Mouse (Mus musculus): ENCODE measurements around the gene Msi2.

Msi2 gene

GRCm38 (mm10) chr11:88610809-88611208 lies 107.5 kb downstream of the Msi2 start:
- DNase-seq: no peak

GRCm38 (mm10) chr11:88610112-88610511 lies 108.2 kb downstream of the Msi2 start:
- no peak for DNase-seq

GRCm38 (mm10) chr11:88608584-88608983 lies 109.7 kb downstream of the Msi2 start:
- no peak for DNase-seq

GRCm38 (mm10) chr11:88607725-88608383 lies 110.5 kb downstream of the Msi2 start:
- peak; percentile 41 for DNase-seq

GRCm38 (mm10) chr11:88605771-88606170 lies 112.5 kb downstream of the Msi2 start:
- no peak for DNase-seq

- DNase-seq: no peak
Observed at GRCm38 (mm10) chr11:88605098-88605525, 113.2 kb downstream of the Msi2 start.

- no peak for DNase-seq
Observed at GRCm38 (mm10) chr11:88604635-88605034, 113.7 kb downstream of the Msi2 start.

- DNase-seq: no peak
Observed at GRCm38 (mm10) chr11:88603366-88603765, 114.9 kb downstream of the Msi2 start.

- DNase-seq: no peak
Observed at GRCm38 (mm10) chr11:88602471-88603120, 115.7 kb downstream of the Msi2 start.

- DNase-seq: no peak
Observed at GRCm38 (mm10) chr11:88600194-88600593, 118.1 kb downstream of the Msi2 start.

GRCm38 (mm10) chr11:88599332-88600130 lies 118.8 kb downstream of the Msi2 start:
- peak; percentile 46 for DNase-seq

- no peak for DNase-seq
Observed at GRCm38 (mm10) chr11:88598848-88599175, 119.5 kb downstream of the Msi2 start.

- DNase-seq: no peak
Observed at GRCm38 (mm10) chr11:88598150-88598847, 120.0 kb downstream of the Msi2 start.

GRCm38 (mm10) chr11:88595616-88596015 lies 122.7 kb downstream of the Msi2 start:
- no peak for DNase-seq

GRCm38 (mm10) chr11:88594804-88595611 lies 123.3 kb downstream of the Msi2 start:
- no peak for DNase-seq

GRCm38 (mm10) chr11:88594010-88594409 lies 124.3 kb downstream of the Msi2 start:
- no peak for DNase-seq

- DNase-seq: peak; percentile 50
Observed at GRCm38 (mm10) chr11:88592099-88592498, 126.2 kb downstream of the Msi2 start.

- no peak for DNase-seq
Observed at GRCm38 (mm10) chr11:88590647-88591046, 127.7 kb downstream of the Msi2 start.

GRCm38 (mm10) chr11:88589641-88590040 lies 128.7 kb downstream of the Msi2 start:
- no peak for DNase-seq

- DNase-seq: no peak
Observed at GRCm38 (mm10) chr11:88588688-88589210, 129.6 kb downstream of the Msi2 start.

GRCm38 (mm10) chr11:88587710-88588109 lies 130.6 kb downstream of the Msi2 start:
- no peak for DNase-seq

- DNase-seq: no peak
Observed at GRCm38 (mm10) chr11:88585880-88586279, 132.4 kb downstream of the Msi2 start.

All from layer of hippocampus, adult 9-11 months (tissue).